Mouse (Mus musculus): ENCODE measurements around the gene Cyp4f37.
"Not testable (repeated sequence)": the region's sequence is repeated elsewhere in the genome, so short reads cannot be mapped to it uniquely, and the experiment has no call there.

The Cyp4f37 gene

DNA sequence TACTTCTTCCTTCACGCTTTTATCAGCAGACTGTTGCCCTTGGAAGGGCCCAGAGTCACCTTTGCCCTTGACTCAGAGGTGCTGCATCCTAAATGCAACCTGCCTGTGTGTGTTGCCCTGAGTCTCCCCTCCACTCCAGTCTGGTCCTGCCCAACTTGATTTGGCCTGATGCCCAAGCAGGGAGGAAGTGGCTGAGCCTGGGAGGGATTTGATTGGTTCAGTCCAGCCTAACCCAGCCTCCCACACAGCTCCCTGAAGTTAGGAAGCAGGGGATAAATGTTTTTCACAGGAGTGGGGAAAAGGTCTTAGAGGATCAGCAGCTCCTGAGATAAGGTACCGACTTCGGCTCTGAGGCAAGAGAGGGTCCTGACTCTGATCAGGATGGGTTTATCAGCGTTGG lies at the start of gene Cyp4f37:
Cyp4f37 (plus strand) TSS at position 292 of the 400 bp plus-strand sequence.
- DNase-seq (ENCODE audit: low spot score): not testable (repeated sequence)

DNA sequence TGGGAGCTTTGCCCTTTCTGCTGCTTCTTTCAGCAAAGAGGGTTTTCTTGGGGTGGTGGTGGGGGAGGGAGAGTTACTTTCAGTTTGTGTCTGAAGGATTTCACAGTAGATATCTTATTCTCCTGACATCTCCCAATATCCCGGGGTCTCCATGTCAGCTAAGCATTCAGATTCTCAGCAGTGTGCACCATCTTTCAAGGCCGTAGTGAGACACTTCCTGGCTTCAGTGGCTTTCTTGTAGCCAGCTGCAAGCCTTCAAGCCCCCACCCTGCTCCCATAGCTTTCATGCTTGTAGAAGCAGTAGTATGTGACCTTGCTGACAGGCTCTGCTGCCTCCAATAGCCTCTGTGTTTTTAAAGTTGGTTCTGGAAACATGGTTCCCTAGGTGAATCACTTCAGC lies 47.8 kb upstream of the Cyp4f37 start:
- not testable (repeated sequence) for DNase-seq (ENCODE audit: low spot score)

DNA sequence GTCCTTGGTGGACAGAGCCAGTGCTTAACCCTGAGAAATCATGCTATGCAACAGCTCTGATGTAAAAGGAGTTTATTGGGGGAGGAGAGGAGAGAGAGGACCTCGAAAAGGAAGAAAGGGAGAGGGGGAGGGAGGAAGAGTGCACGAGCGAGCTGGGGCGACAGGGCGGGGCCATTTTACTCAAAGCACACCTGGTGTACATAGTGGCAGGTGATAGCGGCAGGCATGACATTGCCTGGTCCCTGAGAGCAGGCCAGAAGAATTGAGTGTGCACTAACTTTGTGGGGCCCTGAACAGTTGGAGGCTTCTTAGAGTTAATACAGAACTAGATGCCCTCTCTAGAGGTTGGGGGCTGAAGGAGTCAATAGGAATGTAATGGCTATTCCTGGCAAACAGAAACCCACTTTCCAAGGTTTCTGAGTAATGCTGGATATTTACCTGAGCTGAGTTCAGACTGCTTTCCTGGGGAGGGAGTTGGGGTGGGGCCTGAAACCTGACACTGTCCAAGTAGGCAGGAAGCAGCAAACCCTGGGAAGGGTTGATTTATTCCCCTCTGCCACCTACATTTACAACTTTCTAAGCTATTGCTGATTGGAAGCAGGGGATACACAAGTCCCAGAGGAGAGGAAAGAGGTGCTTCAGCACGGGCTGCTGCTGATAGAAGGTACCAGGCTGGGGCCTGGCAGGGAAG lies 43.5 kb upstream of the Cyp4f37 start:
- DNase-seq (ENCODE audit: low spot score): no peak

DNA sequence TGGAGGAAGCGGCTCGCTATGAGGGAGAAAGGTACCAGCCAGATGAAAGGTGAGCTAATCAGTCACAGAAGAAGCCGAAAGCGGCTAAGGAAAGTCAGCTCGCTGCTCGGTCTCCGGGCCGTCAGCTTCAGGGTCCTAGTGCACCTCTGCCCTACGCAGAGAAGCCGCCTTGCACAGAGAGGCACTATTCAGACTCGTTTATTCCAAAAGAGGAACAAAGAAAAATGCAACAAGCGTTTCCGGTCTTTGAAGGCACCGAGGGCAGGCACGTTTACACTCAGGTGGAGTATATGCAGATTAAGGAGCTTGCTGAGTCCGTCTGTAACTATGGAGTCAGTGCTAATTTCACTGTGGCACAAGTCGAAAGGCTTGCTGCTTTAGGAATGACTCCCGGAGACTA lies 24.6 kb upstream of the Cyp4f37 start:
- no peak for DNase-seq (ENCODE audit: low spot score)

DNA sequence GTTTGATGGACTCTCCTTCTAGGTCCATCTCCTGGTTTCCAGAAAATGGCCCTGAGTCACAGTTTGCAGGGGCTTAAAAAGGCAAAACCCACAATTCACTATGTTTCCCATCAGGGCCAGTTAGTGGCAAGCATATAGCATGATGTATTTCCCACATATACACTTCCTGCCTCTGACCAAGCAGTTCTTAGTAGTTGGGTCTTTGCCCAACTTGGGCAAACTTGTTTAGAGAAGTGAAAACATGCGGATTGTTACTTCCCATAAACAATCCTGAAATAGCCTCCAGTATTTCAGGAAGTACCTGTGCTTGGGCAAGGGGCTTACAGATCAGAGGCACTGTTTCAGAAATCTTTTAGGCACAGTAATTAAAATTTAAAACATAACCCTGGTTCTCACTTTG lies 13.1 kb upstream of the Cyp4f37 start:
- peak; percentile 11 for DNase-seq (ENCODE audit: low spot score)

DNA sequence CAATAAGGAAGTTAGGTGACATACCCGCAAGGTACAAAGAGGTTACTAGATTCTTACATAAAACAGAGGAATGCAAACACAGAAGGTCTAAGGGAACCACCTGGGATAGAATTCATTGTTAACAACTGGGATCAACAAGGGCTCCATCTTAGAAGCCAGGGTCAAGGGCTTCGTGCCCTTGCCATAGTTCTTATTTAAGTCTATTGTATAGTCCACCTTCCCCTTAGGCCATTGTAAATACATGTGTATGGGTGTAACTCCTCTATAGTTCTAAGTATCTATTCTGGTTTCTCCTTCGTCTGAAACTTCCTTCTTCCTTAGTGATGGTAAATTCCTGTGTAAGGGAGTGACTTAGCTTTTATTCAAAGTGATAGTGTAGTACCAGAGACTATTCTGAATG lies 10.9 kb upstream of the Cyp4f37 start:
- not testable (repeated sequence) for DNase-seq (ENCODE audit: low spot score)

DNA sequence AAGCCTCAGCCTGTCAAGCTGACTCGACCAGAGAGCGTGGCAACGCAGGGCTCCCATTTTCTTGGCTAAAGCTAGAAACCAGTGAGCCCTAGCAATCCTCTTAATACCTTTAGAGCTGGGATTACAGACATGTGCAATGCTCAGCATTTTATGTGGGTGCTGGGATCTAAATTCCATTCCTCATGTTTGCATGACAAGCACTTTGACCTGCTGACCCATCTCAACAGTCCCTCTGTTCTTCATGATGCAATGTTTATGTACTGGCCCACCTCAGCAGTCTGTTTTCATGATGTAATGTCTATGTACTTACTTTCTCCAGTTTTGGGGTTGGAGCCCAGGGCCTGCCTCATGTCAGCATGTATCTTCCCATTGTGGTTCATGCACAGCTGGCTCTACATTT lies 10.2 kb upstream of the Cyp4f37 start:
- no peak for DNase-seq (ENCODE audit: low spot score)

DNA sequence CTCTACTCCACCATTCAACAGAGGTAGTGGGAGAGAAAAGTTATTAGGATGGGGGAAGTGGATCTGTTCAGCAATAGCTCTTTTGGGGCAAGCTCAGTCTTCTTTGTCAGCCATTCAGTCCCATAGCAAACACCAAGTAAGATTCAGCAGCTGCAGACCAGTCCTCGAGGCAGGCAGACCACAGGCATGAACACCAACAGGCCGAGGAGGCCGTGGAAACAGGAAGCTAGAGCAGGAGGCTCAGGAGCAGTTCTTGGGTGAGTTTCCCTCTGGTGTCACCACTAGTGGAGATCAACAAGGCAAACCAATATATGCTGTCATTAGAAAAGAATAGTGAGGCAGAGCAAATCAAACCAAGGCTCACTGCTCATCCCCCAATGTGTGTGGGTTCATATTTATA lies 8.7 kb upstream of the Cyp4f37 start:
- DNase-seq (ENCODE audit: low spot score): no peak

DNA sequence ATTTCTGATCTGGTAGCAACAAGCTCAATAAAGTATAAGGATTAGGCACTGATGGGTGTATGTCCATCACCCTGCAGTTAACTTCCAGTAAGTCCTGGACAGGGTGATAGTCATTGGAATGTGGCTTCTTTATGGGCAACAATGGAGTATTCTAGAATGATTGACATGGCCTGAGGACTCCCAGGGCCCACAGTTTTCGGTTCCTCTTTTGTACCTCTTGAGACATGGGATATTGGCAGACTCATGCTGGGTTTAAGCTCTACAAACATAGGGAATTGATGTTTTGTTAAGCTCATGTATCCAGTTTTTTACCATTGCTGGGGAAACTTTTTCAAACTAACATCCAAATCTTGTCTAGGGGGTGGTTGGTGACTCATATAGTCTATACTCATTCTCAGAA lies 3.9 kb upstream of the Cyp4f37 start:
- DNase-seq (ENCODE audit: low spot score): no peak

DNA sequence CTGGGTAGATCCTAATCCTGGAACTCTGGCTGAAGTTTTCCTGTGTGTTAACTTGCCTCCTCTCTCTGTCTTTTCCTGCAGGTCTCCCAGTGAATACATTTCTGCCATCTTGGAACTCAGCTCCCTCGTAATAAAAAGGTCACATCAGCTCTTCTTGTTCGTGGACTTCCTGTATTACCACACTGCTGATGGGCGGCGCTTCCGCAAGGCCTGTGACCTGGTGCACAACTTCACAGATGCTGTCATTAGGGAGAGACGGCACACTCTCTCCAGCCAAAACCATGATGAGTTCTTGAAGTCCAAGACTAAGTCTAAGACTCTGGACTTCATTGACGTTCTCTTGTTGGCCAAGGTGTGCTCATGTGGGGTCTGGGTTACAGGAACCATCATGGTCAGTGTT lies 8.6 kb downstream of the Cyp4f37 start:
- not testable (repeated sequence) for DNase-seq (ENCODE audit: low spot score)

DNA sequence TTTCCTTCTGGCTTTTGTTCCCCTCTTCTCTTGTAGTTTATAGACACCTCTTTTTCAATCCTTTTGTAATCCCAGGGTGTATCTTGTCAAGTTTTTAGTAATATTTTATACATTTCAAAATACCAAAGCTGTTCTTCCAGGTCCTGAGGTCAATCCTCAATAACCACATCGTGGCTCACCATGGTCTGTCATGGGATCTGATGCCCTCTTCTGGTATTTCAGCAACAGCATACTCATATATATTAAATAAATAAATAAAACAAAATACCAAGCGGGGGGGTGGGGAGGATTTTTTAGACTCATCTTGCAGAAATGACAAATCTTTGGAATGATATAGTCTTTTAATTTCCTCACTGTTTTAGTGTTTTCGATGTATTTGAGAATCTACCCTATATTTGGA lies 10.8 kb downstream of the Cyp4f37 start:
- DNase-seq (ENCODE audit: low spot score): no peak

DNA sequence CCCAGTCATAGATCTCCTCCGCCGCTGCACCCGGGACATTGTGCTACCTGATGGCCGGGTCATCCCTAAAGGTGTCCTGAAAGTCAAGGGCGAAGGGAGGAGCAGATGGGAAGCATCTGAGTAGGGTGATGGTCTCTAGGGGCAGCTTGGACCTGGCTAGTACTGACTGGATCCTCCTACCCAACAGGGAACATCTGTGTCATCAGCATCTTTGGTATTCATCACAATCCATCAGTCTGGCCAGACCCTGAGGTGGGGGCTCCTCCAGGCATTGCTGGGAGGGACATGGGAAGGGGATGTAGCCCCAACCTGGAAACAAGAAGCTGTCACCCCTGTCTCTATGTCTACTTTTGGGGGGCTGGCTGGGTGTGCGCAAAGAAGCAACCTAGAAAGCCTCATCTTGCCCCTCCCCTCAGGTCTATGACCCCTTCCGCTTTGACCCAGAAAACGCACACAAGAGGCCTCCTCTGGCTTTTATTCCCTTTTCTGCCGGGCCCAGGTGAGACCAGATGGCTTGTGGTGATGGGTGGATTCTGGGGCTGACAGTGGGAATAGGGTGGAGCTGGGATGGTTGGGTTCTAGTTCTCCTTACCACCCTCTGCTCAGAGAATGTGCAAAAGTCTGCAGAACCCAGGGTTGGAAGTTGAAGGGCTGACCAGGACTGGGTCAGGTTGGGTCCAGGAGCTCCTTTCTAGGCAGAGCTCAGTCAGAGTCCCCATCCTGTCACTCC lies 13.3 kb downstream of the Cyp4f37 start:
- not testable (repeated sequence) for DNase-seq (ENCODE audit: low spot score)

DNA sequence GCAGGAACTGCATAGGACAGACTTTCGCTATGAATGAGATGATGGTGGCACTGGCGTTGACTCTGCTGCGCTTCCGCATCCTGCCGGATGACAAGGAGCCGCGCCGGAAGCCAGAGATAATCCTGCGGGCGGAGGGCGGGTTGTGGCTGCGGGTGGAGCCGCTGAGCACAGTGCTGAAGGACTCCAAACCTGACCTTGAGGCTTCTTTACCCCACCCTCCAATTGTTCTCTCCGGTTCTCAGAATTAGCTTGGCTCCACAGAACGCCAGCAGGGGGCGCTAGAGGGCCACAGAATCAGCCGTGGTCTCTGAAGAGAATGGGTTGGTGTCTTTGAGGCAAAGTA lies 13.8 kb downstream of the Cyp4f37 start:
- peak; percentile 84 for DNase-seq (ENCODE audit: low spot score)

DNA sequence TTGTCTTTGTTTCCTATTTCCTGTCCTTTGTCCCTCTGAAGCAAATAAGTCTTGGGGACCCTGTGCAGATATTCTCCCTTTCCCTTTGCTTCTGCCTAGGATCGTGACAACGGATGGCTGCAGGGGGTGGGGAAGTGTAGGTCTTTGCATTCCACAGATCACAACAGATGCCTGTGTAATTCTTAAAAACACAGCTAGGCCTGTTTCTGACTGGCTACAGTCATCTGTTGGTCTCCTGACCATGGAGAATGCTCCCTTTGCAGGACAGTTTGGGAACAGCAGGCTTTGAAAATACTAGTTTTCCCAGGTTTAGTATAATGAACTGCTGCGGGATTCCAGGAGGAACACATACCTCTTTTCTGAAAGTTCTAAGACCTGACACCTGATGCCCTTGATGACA lies 15.2 kb downstream of the Cyp4f37 start:
- DNase-seq (ENCODE audit: low spot score): no peak

DNA sequence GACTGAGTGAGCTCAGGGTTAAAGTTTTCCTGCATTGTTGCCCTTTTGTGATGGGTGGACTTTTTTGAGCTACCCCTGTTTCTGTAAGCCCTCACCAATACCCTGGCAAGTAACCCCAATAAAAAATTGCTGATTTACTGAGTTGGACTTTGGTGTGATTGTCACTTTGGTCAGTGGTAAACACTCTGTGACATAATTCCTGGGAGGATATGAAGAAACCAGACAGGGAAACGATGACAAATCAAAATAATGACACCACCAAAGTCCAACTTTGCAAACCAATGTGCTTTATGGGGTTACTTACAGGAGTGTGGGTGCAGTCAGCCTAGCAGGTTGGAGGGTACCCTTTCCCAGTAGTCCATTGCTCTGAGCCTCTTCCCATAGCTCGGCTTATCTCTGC lies 16.0 kb downstream of the Cyp4f37 start:
- DNase-seq (ENCODE audit: low spot score): no peak

DNA sequence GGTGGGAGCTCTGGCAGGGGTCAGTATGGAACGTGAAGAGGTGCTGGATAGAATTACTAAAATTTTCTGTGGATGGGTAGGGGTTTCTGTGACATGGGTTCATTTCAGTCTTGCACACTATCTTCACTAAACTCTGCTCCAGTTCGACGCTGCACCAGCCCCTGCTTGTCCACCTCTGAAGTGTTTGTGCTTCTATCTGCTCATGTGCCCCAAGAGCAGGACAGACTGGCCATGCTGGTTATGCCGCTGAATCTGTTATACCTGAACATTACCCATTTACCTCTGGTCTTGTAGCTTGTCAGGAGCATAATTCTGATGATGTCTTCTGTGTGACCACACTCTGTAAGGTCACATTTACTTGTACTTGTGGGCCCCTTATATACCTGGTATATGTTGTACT lies 25.5 kb downstream of the Cyp4f37 start:
- no peak for DNase-seq (ENCODE audit: low spot score)

DNA sequence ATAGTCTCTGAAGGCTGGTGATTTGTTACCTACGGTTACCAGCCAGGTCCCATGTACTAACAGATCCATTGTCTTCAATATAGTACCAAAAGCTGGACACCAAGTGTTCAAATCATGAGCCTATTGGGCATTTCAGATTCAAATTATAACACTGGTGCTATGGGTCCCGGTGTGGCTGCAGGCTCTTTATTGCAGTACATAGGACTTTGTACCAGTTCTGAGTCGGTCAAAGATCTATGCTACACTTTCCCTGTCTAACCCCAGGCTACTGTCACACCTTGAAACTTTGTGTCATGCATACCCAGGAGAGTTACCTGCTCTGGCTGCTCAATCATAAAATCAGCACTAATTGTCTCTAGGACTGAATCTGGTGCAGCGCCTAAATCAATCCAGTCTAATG lies 32.8 kb downstream of the Cyp4f37 start:
- DNase-seq (ENCODE audit: low spot score): no peak

DNA sequence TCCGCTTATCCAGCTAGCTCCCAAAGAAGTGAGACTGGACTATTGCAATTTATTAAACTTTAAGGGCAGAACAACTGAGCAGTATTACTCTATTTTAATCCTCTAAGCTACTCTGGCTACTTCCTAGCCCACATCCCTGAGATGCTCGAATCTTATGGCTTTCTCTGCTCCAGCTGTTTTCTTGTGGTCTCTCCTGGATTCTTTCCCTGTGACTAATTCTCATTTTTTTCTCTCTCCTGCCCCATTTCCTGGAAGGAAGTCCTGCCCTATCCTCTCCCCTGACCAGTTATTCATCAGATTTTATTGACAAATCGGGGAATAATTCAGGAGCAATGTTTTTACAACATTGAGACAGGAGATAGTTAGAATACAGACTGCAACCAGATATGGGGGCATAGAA lies 35.9 kb downstream of the Cyp4f37 start:
- DNase-seq (ENCODE audit: low spot score): no peak

DNA sequence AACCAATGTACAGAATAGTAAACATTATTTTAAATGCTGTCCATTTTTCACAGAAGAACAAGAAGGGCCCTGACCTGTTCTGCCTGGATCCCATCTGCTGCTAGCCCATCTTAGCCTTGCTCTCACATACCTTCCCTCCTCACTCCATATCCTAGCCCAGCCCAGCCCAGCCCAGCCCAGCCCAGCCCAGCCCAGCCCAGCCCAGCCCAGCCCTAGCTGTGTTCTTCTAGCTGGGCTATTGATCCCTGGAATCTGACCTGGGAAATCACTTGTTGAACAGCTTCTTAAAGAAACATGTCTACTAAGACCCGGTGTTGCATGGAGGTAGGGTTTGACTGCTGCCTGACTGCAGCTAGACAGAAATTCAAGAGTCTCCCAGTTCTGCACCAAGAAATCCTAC lies 37.1 kb downstream of the Cyp4f37 start:
- no peak for DNase-seq (ENCODE audit: low spot score)

DNA sequence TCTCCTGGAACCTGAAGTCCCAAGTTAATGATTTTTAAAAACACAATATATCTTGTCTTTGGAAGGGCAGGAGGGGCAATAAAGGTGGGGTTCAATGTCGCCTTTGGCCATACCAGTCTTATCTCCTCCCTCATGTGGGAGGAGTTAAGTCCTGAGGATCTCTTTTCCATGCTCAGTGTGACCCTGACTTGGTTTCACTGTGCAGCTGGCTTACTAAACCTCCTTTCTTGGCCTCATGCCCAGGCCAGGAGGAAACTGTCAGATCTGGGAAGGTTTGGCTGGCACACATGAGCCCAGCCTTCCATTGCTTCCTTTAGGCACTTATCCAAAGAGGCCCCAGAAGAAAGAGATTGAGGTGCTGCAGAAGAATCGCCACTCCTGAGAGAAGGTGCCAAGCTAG lies 37.6 kb downstream of the Cyp4f37 start, which contains the start of gene Cyp4f40:
Cyp4f40 (plus strand) TSS at position 189 of the 400 bp plus-strand sequence.
- DNase-seq (ENCODE audit: low spot score): no peak

DNA sequence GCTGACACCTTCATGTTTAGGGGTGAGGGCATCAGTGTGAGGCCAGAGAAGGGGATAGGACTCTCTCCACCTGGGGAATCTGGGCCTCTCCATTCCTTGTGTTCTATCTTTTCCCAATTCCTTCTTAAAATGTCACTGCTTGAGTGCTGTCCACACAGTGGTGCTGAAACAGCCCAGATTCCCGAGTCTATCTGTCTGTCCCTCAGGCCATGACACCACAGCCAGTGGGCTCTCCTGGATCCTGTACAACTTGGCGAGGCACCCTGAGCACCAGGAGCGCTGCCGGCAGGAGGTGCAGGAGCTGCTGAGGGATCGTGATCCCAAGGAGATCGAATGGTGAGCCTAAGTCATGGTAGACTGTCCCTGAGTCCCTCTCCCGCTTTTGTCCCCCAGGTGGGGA lies 52.9 kb downstream of the Cyp4f37 start:
- DNase-seq (ENCODE audit: low spot score): no peak

DNA sequence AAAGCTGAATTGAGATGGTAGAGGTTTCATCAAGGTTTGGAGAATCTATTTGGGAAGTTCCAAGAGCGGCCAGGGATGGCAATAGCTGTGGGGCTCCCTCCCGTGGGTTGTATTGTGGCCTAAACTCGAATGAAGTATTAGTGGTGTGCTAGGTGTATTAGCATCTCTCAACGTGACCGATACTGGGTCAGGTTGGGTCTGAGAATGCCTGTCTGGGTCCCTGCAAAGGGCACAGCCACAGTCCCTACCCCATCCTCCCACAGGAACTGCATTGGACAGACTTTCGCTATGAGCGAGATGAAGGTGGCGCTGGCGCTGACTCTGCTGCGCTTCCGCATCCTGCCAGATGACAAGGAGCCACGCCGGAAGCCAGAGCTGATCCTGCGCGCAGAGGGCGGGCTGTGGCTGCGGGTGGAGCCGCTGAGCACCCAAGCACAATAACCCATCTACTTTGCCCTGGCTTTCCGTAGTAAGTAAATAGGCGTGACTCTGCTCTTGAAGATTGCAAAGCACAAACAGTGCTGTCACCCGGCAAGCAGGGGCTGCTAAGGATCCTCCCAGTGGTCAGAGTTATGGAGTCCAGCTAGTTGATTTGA lies 55.0 kb downstream of the Cyp4f37 start:
- DNase-seq (ENCODE audit: low spot score): no peak

DNA sequence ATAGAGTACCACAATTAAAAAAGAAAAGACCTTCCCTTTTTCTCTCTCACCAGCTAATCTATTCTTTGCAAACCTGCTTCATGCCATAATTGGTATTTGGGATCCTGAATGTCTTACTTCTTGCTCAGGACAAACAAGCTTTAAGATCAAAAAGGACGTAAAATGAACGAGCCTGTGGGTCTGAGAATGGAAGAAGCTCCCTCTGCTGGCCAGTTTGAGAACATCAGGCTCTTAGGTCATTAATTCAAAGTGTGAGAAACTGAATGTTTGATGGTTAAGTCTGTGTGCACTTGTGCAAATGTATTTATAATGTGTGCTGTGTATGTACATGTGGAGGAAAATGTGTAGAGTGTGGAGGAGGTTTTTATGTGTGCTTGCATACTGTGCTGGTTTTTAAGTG lies 59.3 kb downstream of the Cyp4f37 start:
- DNase-seq (ENCODE audit: low spot score): peak; percentile 55
